Comparison of ENCODE assay signal across 11 mouse cellular contexts in the genomic region with DNA sequence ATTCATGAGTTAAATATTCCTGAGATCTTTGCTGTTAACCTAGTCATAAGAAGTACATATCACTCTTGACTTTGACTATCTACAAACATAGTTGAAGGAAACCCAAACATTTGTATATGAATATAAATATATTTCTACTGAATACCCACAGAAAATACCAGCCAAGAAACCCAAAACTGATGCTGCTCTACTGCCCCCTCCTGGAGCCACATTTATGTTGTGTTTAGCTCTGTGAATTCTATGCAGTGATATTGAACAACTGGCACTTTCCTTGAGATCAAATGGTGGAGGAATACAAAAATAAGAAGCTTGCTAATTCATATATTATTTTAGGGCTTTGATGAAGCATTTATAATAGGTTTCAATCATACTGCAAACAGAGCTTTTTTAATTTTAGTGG.
DNase-seq lines count a peak whose midpoint lies in the region; ATAC-seq and TF ChIP-seq lines count a peak whose summit lies in the region.
"Had no signal": no experiment of that assay in that cellular context is flagged by ENCODE, and none has a peak within 500 bp of the region (broad histone marks: within the 10 kb centered on the region; RNA-seq: fewer than 3 reads in every experiment).

No protein-coding gene starts in this region.

- intact Hi-C loops in heart, postnatal 14 days (cut with DNase I) = no loop called here
- intact Hi-C loops in heart, postnatal 25 days (cut with DNase I) = no loop called here

- no peak overlapping the region for H3K9ac ChIP-seq in midbrain, postnatal 0 days (replicated peaks; ENCODE audit: low read length, poor library complexity, severe bottlenecking)
- H3K9ac ChIP-seq in midbrain, embryonic 16.5 days (ENCODE audit: low read depth, low read length) = no peak overlapping the region
- H3K9ac ChIP-seq: hindbrain, embryonic 12.5 days; neural tube, embryonic 15.5 days had no signal

- no peak overlapping the region for H3K4me3 ChIP-seq in midbrain, postnatal 0 days (ENCODE audit: low read depth, low read length)
- H3K4me3 ChIP-seq in midbrain, embryonic 16.5 days (ENCODE audit: low read depth, low read length) = no peak overlapping the region
- H3K4me3 ChIP-seq: hindbrain, embryonic 12.5 days; neural tube, embryonic 15.5 days had no signal

- no peaks in the 10 kb centered on the region for H3K36me3 ChIP-seq in midbrain, postnatal 0 days (ENCODE audit: insufficient read depth, low read length)
- no peaks in the 10 kb centered on the region for H3K36me3 ChIP-seq in midbrain, embryonic 16.5 days (ENCODE audit: control insufficient read depth, insufficient read depth, low read length)
- H3K36me3 ChIP-seq: hindbrain, embryonic 12.5 days; neural tube, embryonic 15.5 days had no signal

- no peaks in the 10 kb centered on the region for H3K27me3 ChIP-seq in midbrain, postnatal 0 days (ENCODE audit: insufficient read depth, low read length)
- no peaks in the 10 kb centered on the region for H3K27me3 ChIP-seq in midbrain, embryonic 16.5 days (ENCODE audit: control insufficient read depth, insufficient read depth, low read depth, low read length)
- H3K27me3 ChIP-seq: hindbrain, embryonic 12.5 days; neural tube, embryonic 15.5 days had no signal

- H3K27ac ChIP-seq in midbrain, postnatal 0 days (ENCODE audit: low read depth, low read length) = no peak overlapping the region
- no peak overlapping the region for H3K27ac ChIP-seq in midbrain, embryonic 16.5 days (ENCODE audit: low read length)
- H3K27ac ChIP-seq: hindbrain, embryonic 12.5 days; neural tube, embryonic 15.5 days had no signal

- peak; percentile 43 for TF ChIP-seq CTCF in midbrain, postnatal 0 days (IDR thresholded peaks at IDR 0.05)

- H3K4me2 ChIP-seq in midbrain, postnatal 0 days (ENCODE audit: low read depth, low read length, poor library complexity, severe bottlenecking) = no peak overlapping the region
- no peak overlapping the region for H3K4me2 ChIP-seq in midbrain, embryonic 16.5 days (ENCODE audit: low read length)
- H3K4me2 ChIP-seq: hindbrain, embryonic 12.5 days; neural tube, embryonic 15.5 days had no signal

- no peaks in the 10 kb centered on the region for H3K4me1 ChIP-seq in midbrain, postnatal 0 days (ENCODE audit: insufficient read depth, low read length)
- H3K4me1 ChIP-seq in midbrain, embryonic 16.5 days (ENCODE audit: control insufficient read depth, insufficient read depth, low read length) = no peaks in the 10 kb centered on the region
- H3K4me1 ChIP-seq: hindbrain, embryonic 12.5 days; neural tube, embryonic 15.5 days had no signal

- H3K9me3 ChIP-seq in midbrain, postnatal 0 days (ENCODE audit: low read length) = no peaks in the 10 kb centered on the region
- H3K9me3 ChIP-seq in midbrain, embryonic 16.5 days (replicated peaks; ENCODE audit: control insufficient read depth, low read length, poor library complexity, severe bottlenecking) = no peaks in the 10 kb centered on the region
- H3K9me3 ChIP-seq: hindbrain, embryonic 12.5 days; neural tube, embryonic 15.5 days had no signal

- peak; percentile 2 to 36 for DNase-seq in frontal cortex, postnatal 36 days (ENCODE audit: low spot score in 2 of 2)
- no peak for DNase-seq in midbrain, postnatal 0 days (ENCODE audit: low spot score)
- peak; percentile 5 to 21 for DNase-seq in layer of hippocampus, adult 18-20 months (ENCODE audit: low spot score in 2 of 2)
- DNase-seq in heart, postnatal 14 days = no peak
- no peak for DNase-seq in heart, postnatal 25 days (ENCODE audit: low spot score)
- DNase-seq: cerebellum, adult 9-11 months had no signal

- no peak for ATAC-seq in frontal cortex, adult (ENCODE audit: low TSS enrichment)
- no peak for ATAC-seq in midbrain, postnatal 0 days (ENCODE audit: low FRiP score)
- no peak for ATAC-seq in midbrain, embryonic 16.5 days
- no peak for ATAC-seq in inflammation-experienced regulatory T-cells, adult 6 months

Comparison
In these comparisons a context has a peak if more than half of its experiments do, and no peak if none do; other contexts are left out.
1. DNase-seq: peak in frontal cortex, postnatal 36 days (2 of 2) and layer of hippocampus, adult 18-20 months (2 of 2); none in midbrain, postnatal 0 days (single experiment), heart, postnatal 14 days (0 of 2) and heart, postnatal 25 days (single experiment).